Mouse (Mus musculus): ENCODE measurements around the gene Socs3. TPM values are rescaled to one million over a fixed set of nuclear protein-coding genes. Genes with fewer than 3 reads are reported as not detected.
A peak's percentile ranks its signal among the peaks of the same experiment; 100 is the strongest.

The Socs3 gene
- total and polyA plus RNA-seq, 3 experiments, result 0.96 to 1.9 TPM; not detected in 1

DNA sequence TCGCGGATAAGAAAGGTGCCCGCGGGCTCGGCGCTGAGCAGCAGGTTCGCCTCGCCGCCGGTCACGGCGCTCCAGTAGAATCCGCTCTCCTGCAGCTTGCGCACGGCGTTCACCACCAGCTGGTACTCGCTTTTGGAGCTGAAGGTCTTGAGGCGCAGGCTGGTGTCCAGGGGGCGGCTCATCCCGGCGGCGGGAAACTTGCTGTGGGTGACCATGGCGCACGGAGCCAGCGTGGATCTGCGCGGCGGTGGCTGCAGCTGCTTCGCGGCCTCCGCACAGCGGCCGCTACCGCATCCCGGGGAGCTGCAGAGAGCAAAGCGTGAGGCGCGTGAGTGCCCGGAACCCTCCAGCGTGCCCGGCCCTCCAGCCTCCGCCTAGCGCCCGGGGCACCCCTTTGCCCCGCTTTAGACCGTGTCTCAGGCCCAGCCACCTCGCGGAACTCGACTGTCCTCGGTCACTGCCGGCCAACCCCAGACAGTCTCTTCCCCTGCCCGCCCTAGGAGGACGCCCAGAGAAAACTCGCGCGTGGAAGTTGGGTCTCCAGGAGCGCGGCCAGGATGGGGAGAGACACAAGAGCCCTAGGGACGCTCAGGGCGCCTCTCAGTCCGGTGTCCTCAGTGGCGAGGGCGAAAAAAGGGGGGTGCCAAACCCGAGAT is 1.7 kb downstream of the Socs3 start:
- Histone ChIP-seq H3K9ac (ENCODE audit: control insufficient read depth, low read depth, low read length, poor library complexity, severe bottlenecking) (peak overlapping the region; percentile 91), H3K27ac (ENCODE audit: control insufficient read depth, low read depth, low read length) (no peak overlapping the region), H3K27me3 (ENCODE audit: control insufficient read depth in 1 of 2, insufficient read depth in 2 of 2, low read length in 2 of 2) (peaks cover 6 to 11% of the 10 kb centered on the region in 2 experiments)

DNA sequence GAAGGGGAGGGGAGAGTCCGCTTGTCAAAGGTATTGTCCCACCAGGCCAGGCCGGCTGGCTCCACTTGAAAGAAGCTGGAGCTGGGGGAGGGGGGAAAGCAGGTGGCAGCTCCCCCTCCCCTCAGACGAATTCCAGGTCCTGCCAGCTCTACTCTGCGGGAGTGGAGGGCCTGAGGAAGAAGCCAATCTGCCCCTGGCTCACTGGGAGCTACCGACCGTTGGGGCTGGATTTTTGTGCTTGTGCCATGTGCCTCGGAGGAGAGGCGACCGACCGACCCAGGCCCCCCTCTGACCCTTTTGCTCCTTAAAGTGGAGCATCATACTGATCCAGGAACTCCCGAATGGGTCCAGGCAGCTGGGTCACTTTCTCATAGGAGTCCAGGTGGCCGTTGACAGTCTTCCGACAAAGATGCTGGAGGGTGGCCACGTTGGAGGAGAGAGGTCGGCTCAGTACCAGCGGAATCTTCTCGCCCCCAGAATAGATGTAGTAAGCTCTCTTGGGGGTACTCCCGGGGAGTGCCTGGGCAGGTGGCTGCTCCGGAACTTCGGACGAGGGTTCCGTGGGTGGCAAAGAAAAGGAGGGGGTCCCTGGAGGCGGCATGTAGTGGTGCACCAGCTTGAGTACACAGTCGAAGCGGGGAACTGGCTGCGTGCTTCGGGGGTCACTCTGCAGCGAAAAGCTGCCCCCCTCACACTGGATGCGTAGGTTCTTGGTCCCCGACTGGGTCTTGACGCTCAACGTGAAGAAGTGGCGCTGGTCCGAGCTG is 2.4 kb downstream of the Socs3 start:
- Histone ChIP-seq H3K9me3 (replicated peaks; ENCODE audit: insufficient read depth, low read length) (no peaks in the 10 kb centered on the region), H3K27ac (ENCODE audit: control insufficient read depth, low read depth, low read length) (no peak overlapping the region), H3K4me1 (ENCODE audit: control insufficient read depth in 1 of 2, insufficient read depth in 2 of 2, low read length in 2 of 2) (peaks cover 0 to 4% of the 10 kb centered on the region in 2 experiments; a peak in 1 of 4 replicates), H3K36me3 (ENCODE audit: control insufficient read depth in 1 of 2, insufficient read depth in 2 of 2, low read length in 2 of 2) (peaks cover 0 to 3% of the 10 kb centered on the region in 2 experiments; a peak in 1 of 4 replicates), H3K4me3 (ENCODE audit: control insufficient read depth in 1 of 2, insufficient read depth in 1 of 2, low read depth in 2 of 2, low read length in 2 of 2) (no peak overlapping the region), H3K9ac (ENCODE audit: control insufficient read depth, low read depth, low read length, poor library complexity, severe bottlenecking) (no peak overlapping the region), H3K79me2 (ENCODE audit: control insufficient read depth, insufficient read depth, low read length, poor library complexity) (peaks cover 2% of the 10 kb centered on the region; the same call in 1 of the 2 replicates), H3K27me3 (ENCODE audit: control insufficient read depth in 1 of 2, insufficient read depth in 2 of 2, low read length in 2 of 2) (peaks cover 1 to 5% of the 10 kb centered on the region in 2 experiments; a peak in 3 of 4 replicates)
- DNase-seq (ENCODE audit: low read depth, low spot score), result no peak
- TF ChIP-seq MAX (IDR thresholded peaks at IDR 0.05; ENCODE audit: low read length) (no peak), EP300 (IDR thresholded peaks at IDR 0.05; ENCODE audit: low read depth in 1 of 2, low read length in 2 of 2) (no peak), CHD1 (IDR thresholded peaks at IDR 0.05; ENCODE audit: low read depth, low read length) (no peak), MAFK (IDR thresholded peaks at IDR 0.05; ENCODE audit: borderline replicate concordance, low read depth, low read length) (no peak), POLR2AphosphoS2 (IDR thresholded peaks at IDR 0.05; ENCODE audit: low read length) (no peak), TAL1 (IDR thresholded peaks at IDR 0.05; ENCODE audit: low read length) (no peak), CTCF (IDR thresholded peaks at IDR 0.05 in 2 of 3, conservative IDR thresholded peaks at IDR 0.05 in 1 of 3; ENCODE audit: control insufficient read depth in 1 of 3, insufficient read depth in 1 of 3, low read depth in 2 of 3, low read length in 3 of 3, poor library complexity in 1 of 3, severe bottlenecking in 1 of 3) (no peak), MEF2A (IDR thresholded peaks at IDR 0.05; ENCODE audit: extremely low read depth, insufficient replicate concordance, low read depth, low read length, poor library complexity, severe bottlenecking) (no peak), ELF1 (IDR thresholded peaks at IDR 0.05; ENCODE audit: low read depth, low read length) (no peak), RCOR1 (IDR thresholded peaks at IDR 0.05; ENCODE audit: low read depth, low read length) (no peak), HCFC1 (IDR thresholded peaks at IDR 0.05; ENCODE audit: low read depth, low read length) (no peak), ZKSCAN1 (IDR thresholded peaks at IDR 0.05; ENCODE audit: low read depth, low read length) (no peak), NELFE (IDR thresholded peaks at IDR 0.05; ENCODE audit: low read depth, low read length) (no peak), GATA1 (IDR thresholded peaks at IDR 0.05; ENCODE audit: low read depth, low read length) (no peak)

More for the DNA sequence above, 1.7 kb downstream of the Socs3 start:
- Histone ChIP-seq H3K4me1 (ENCODE audit: control insufficient read depth in 1 of 2, insufficient read depth in 2 of 2, low read length in 2 of 2) (peaks cover 0 to 2% of the 10 kb centered on the region in 2 experiments; a peak in 1 of 4 replicates), H3K9me3 (replicated peaks; ENCODE audit: insufficient read depth, low read length) (no peaks in the 10 kb centered on the region), H3K4me3 (ENCODE audit: control insufficient read depth in 1 of 2, insufficient read depth in 1 of 2, low read depth in 2 of 2, low read length in 2 of 2) (peak overlapping the region; percentile 76 to 81; a peak in 3 of 4 replicates), H3K79me2 (ENCODE audit: control insufficient read depth, insufficient read depth, low read length, poor library complexity) (peaks cover 2% of the 10 kb centered on the region; the same call in 1 of the 2 replicates), H3K36me3 (ENCODE audit: control insufficient read depth in 1 of 2, insufficient read depth in 2 of 2, low read length in 2 of 2) (peaks cover 0 to 1% of the 10 kb centered on the region in 2 experiments; a peak in 1 of 4 replicates)
- no peak for TF ChIP-seq HCFC1 (IDR thresholded peaks at IDR 0.05; ENCODE audit: low read depth, low read length)
- TF ChIP-seq GABPA (IDR thresholded peaks at IDR 0.05; ENCODE audit: low read depth, low read length), result no peak
- DNase-seq (ENCODE audit: low read depth, low spot score), result no peak
